Mouse (Mus musculus) left cerebral cortex, adult 11 months (tissue): Measurements from ENCODE around the gene Aspn.
"Not testable (repeated sequence)": the region's sequence is repeated elsewhere in the genome, so short reads cannot be mapped to it uniquely, and the experiment has no call there.

Experiments
- DNase-seq: peaks from one replicate; pipeline ENCODE4 v3.0.0; 2022; ENCODE audit warnings: low spot score

The Aspn gene

DNA sequence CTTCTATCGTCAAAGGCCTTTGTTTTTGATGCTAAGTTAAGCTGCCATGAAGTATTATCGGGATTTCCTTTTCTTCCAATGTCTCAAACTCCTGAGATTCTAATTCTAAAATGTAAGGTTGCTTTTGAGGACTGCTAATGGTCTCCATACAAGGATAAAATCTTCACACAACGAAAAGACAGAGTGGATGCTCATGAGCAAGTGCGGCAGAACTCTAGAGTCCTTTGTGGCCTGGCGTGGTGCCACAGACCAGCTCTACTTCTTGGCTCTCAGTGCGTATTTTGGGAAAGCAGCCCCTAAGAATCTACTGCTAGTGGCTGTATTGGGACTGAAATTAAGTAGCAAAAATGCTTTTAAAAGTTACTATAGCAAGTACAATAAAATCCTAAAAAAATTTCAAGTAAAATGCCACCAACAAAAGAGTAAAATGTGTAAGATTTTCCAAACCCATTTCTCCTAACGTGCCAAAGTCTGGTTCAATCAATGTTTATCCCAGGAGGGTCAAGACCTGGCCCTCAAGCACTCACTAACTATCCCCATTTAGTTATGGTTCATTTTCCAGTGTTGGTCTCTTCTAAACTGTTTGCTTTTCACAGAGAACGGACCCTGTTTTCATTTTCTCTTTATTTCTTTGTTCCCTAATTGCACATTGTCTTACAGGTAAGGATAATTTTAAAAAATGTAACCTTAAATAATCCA, 40.2 kb downstream of the Aspn start:
- DNase-seq, result no peak

GRCm38 (mm10) chr13:49586062-49586461, 41.8 kb downstream of the Aspn start:
- no peak for DNase-seq

GRCm38 (mm10) chr13:49602541-49602940, 58.3 kb downstream of the Aspn start:
- DNase-seq, result not testable (repeated sequence)

DNA sequence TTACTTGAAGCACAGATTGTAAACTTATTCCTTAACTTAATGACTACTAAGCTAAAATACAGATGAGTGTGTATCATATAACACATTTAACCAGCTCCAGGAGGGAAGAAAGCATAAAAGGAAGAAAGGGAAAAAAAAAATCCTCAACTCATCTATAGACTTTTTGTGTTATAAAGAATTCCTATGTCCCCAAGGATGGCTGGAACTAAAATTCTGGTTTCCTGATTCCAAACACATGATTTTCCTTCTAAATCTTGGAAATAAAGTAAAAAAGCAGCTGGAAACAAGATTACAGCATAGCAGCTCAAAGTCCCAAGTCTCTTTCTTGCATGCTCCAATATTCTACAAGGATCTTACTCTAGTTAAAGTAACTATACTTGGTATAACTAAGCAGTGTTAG, 59.4 kb downstream of the Aspn start:
- no peak for DNase-seq

DNA sequence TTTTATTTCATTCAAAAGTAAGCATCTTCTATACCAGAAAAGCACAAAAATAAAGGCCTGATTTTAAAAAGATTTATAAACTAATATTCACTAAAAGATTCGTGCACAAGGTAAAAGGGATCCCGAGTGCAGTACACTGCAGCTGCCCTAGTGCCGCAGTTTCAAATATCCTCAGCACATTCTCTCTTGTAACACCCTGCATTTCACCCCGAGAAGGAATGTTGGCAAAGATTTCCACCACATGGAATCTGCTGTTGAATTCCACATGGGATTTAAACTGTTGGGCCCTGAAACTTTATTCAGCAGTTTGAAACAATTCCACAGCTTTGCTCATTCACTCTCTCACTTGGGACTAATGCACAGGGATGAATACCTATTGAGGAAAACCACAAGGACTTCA, 63.5 kb downstream of the Aspn start, which contains the start of gene Ogn:
Gene Ogn, plus strand, starts transcription at position 333 of the 400 bp plus-strand sequence.
- DNase-seq, result no peak

GRCm38 (mm10) chr13:49608589-49609322, 64.5 kb downstream of the Aspn start:
- DNase-seq, result no peak

DNA sequence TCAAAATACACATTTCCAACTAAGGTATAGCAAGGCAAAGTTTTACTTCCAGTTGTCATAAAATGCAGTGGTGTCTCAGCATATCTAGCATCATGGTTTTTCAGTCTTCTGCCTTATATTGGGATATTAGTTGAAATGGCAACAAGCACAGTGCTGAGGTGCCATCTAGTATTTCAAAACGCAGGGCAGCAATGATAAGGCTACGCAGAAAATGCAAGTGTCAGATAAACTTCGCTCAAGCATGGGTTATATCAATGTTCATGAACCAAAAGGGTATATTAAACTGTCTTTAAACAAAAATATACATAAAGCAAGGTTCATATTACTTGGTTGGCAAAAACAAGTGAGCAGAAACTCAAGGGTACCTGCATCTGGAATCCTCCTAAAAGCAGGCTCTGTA, 72.8 kb downstream of the Aspn start:
- DNase-seq, result no peak
